Mouse (Mus musculus): ENCODE results near the gene Kcnj5. TPM values are rescaled to one million over a fixed set of nuclear protein-coding genes. Genes with fewer than 3 reads are reported as not detected.

Kcnj5 gene
- polyA plus RNA-seq, 1 experiment from 2014 or later = 0.58 TPM

GRCm38 (mm10) chr9:32302501-32303150 is 41.5 kb downstream of the Kcnj5 start:
- ATAC-seq = peak; percentile 76
- Histone ChIP-seq H3K4me1 (ENCODE audit: control insufficient read depth, insufficient read depth, low read depth, low read length) (peaks cover 7% of the 10 kb centered on the region), H3K4me2 (ENCODE audit: low read length) (no peak overlapping the region), H3K4me3 (ENCODE audit: low read length) (no peak overlapping the region), H3K9me3 (ENCODE audit: control insufficient read depth, low read length) (no peaks in the 10 kb centered on the region), H3K27me3 (replicated peaks; ENCODE audit: control insufficient read depth, insufficient read depth, low read length) (no peaks in the 10 kb centered on the region), H3K9ac (ENCODE audit: low read depth, low read length) (no peak overlapping the region), H3K36me3 (ENCODE audit: control insufficient read depth, insufficient read depth, low read length) (no peaks in the 10 kb centered on the region), H3K27ac (ENCODE audit: low read depth, low read length) (no peak overlapping the region)
- 35% methylated on average over 13 of the region's 13 CpGs for WGBS

GRCm38 (mm10) chr9:32295061-32295800 is 48.9 kb downstream of the Kcnj5 start:
- Histone ChIP-seq H3K9me3 (ENCODE audit: control insufficient read depth, low read length) (no peaks in the 10 kb centered on the region), H3K4me3 (ENCODE audit: low read length) (no peak overlapping the region), H3K27me3 (replicated peaks; ENCODE audit: control insufficient read depth, insufficient read depth, low read length) (no peaks in the 10 kb centered on the region), H3K4me2 (ENCODE audit: low read length) (no peak overlapping the region), H3K36me3 (ENCODE audit: control insufficient read depth, insufficient read depth, low read length) (no peaks in the 10 kb centered on the region), H3K9ac (ENCODE audit: low read depth, low read length) (no peak overlapping the region), H3K27ac (ENCODE audit: low read depth, low read length) (no peak overlapping the region), H3K4me1 (ENCODE audit: control insufficient read depth, insufficient read depth, low read depth, low read length) (peaks cover 4% of the 10 kb centered on the region; the same call in 1 of the 2 replicates)
- no peak for ATAC-seq
- 73% methylated on average over 9 of the region's 9 CpGs for WGBS

GRCm38 (mm10) chr9:32292686-32293085 is 51.5 kb downstream of the Kcnj5 start:
- peaks cover 4% of the 10 kb centered on the region; the same call in 1 of the 2 replicates for H3K4me1 ChIP-seq (ENCODE audit: control insufficient read depth, insufficient read depth, low read depth, low read length)
- ATAC-seq = peak; percentile 83
- H3K4me2 ChIP-seq (ENCODE audit: low read length) = no peak overlapping the region
- H3K9me3 ChIP-seq (ENCODE audit: control insufficient read depth, low read length) = no peaks in the 10 kb centered on the region
- WGBS = 15% methylated on average over 5 of the region's 5 CpGs
- no peaks in the 10 kb centered on the region for H3K36me3 ChIP-seq (ENCODE audit: control insufficient read depth, insufficient read depth, low read length)
- no peak overlapping the region for H3K4me3 ChIP-seq (ENCODE audit: low read length)
- H3K9ac ChIP-seq (ENCODE audit: low read depth, low read length) = no peak overlapping the region
- H3K27ac ChIP-seq (ENCODE audit: low read depth, low read length) = 0 out of 2 replicates have a peak overlapping the region, but pooled peaks have one; percentile 42
- no peaks in the 10 kb centered on the region for H3K27me3 ChIP-seq (replicated peaks; ENCODE audit: control insufficient read depth, insufficient read depth, low read length)

- no peaks in the 10 kb centered on the region for H3K9me3 ChIP-seq (ENCODE audit: control insufficient read depth, low read length)
- no peak for ATAC-seq
- no peaks in the 10 kb centered on the region for H3K36me3 ChIP-seq (ENCODE audit: control insufficient read depth, insufficient read depth, low read length)
- H3K27ac ChIP-seq (ENCODE audit: low read depth, low read length) = no peak overlapping the region
- H3K27me3 ChIP-seq (replicated peaks; ENCODE audit: control insufficient read depth, insufficient read depth, low read length) = no peaks in the 10 kb centered on the region
- no peak overlapping the region for H3K4me3 ChIP-seq (ENCODE audit: low read length)
- H3K9ac ChIP-seq (ENCODE audit: low read depth, low read length) = no peak overlapping the region
- H3K4me2 ChIP-seq (ENCODE audit: low read length) = no peak overlapping the region
- peaks cover 4% of the 10 kb centered on the region; the same call in 1 of the 2 replicates for H3K4me1 ChIP-seq (ENCODE audit: control insufficient read depth, insufficient read depth, low read depth, low read length)
- WGBS = 47% methylated on average over 7 of the region's 7 CpGs
These were observed 52.5 kb downstream of the Kcnj5 start for GRCm38 (mm10) chr9:32291618-32292017.

- H3K9ac ChIP-seq (ENCODE audit: low read depth, low read length) = no peak overlapping the region
- no peaks in the 10 kb centered on the region for H3K9me3 ChIP-seq (ENCODE audit: control insufficient read depth, low read length)
- no peak overlapping the region for H3K4me2 ChIP-seq (ENCODE audit: low read length)
- no peaks in the 10 kb centered on the region for H3K36me3 ChIP-seq (ENCODE audit: control insufficient read depth, insufficient read depth, low read length)
- no peaks in the 10 kb centered on the region for H3K4me1 ChIP-seq (ENCODE audit: control insufficient read depth, insufficient read depth, low read depth, low read length)
- H3K27ac ChIP-seq (ENCODE audit: low read depth, low read length) = no peak overlapping the region
- H3K27me3 ChIP-seq (replicated peaks; ENCODE audit: control insufficient read depth, insufficient read depth, low read length) = no peaks in the 10 kb centered on the region
- no peak overlapping the region for H3K4me3 ChIP-seq (ENCODE audit: low read length)
- ATAC-seq = no peak
- WGBS = 91% methylated on average over 5 of the region's 5 CpGs
These were observed 60.6 kb downstream of the Kcnj5 start for GRCm38 (mm10) chr9:32283591-32283990.

GRCm38 (mm10) chr9:32280456-32280855 is 63.7 kb downstream of the Kcnj5 start:
- Histone ChIP-seq H3K9ac (ENCODE audit: low read depth, low read length) (no peak overlapping the region), H3K4me3 (ENCODE audit: low read length) (no peak overlapping the region), H3K36me3 (ENCODE audit: control insufficient read depth, insufficient read depth, low read length) (no peaks in the 10 kb centered on the region), H3K4me1 (ENCODE audit: control insufficient read depth, insufficient read depth, low read depth, low read length) (no peaks in the 10 kb centered on the region), H3K27me3 (replicated peaks; ENCODE audit: control insufficient read depth, insufficient read depth, low read length) (no peaks in the 10 kb centered on the region), H3K27ac (ENCODE audit: low read depth, low read length) (no peak overlapping the region), H3K4me2 (ENCODE audit: low read length) (no peak overlapping the region), H3K9me3 (ENCODE audit: control insufficient read depth, low read length) (peaks cover 4% of the 10 kb centered on the region; the same call in 1 of the 2 replicates)
- ATAC-seq = no peak
- 93% methylated on average over 5 of the region's 5 CpGs for WGBS

- no peak for ATAC-seq
- Histone ChIP-seq H3K9me3 (ENCODE audit: control insufficient read depth, low read length) (peaks cover 4% of the 10 kb centered on the region; the same call in 1 of the 2 replicates), H3K27me3 (replicated peaks; ENCODE audit: control insufficient read depth, insufficient read depth, low read length) (no peaks in the 10 kb centered on the region), H3K4me1 (ENCODE audit: control insufficient read depth, insufficient read depth, low read depth, low read length) (no peaks in the 10 kb centered on the region), H3K36me3 (ENCODE audit: control insufficient read depth, insufficient read depth, low read length) (no peaks in the 10 kb centered on the region), H3K4me3 (ENCODE audit: low read length) (no peak overlapping the region), H3K27ac (ENCODE audit: low read depth, low read length) (no peak overlapping the region), H3K9ac (ENCODE audit: low read depth, low read length) (no peak overlapping the region), H3K4me2 (ENCODE audit: low read length) (no peak overlapping the region)
- WGBS = 70% methylated on average over 3 of the region's 3 CpGs
These were observed 64.4 kb downstream of the Kcnj5 start for GRCm38 (mm10) chr9:32279789-32280188.

- H3K27me3 ChIP-seq (replicated peaks; ENCODE audit: control insufficient read depth, insufficient read depth, low read length) = no peaks in the 10 kb centered on the region
- no peaks in the 10 kb centered on the region for H3K36me3 ChIP-seq (ENCODE audit: control insufficient read depth, insufficient read depth, low read length)
- H3K4me2 ChIP-seq (ENCODE audit: low read length) = no peak overlapping the region
- ATAC-seq = no peak
- H3K9ac ChIP-seq (ENCODE audit: low read depth, low read length) = no peak overlapping the region
- WGBS = 89% methylated on average over 5 of the region's 5 CpGs
- H3K9me3 ChIP-seq (ENCODE audit: control insufficient read depth, low read length) = peaks cover 4% of the 10 kb centered on the region; the same call in 1 of the 2 replicates
- no peaks in the 10 kb centered on the region for H3K4me1 ChIP-seq (ENCODE audit: control insufficient read depth, insufficient read depth, low read depth, low read length)
- H3K27ac ChIP-seq (ENCODE audit: low read depth, low read length) = no peak overlapping the region
- H3K4me3 ChIP-seq (ENCODE audit: low read length) = no peak overlapping the region
These were observed 66.1 kb downstream of the Kcnj5 start for GRCm38 (mm10) chr9:32278052-32278451.

GRCm38 (mm10) chr9:32271896-32272444 is 72.2 kb downstream of the Kcnj5 start:
- Histone ChIP-seq H3K4me1 (ENCODE audit: control insufficient read depth, insufficient read depth, low read depth, low read length) (no peaks in the 10 kb centered on the region), H3K4me2 (ENCODE audit: low read length) (no peak overlapping the region)
- peak; percentile 82; the same call in 1 of the 2 replicates for ATAC-seq

More at GRCm38 (mm10) chr9:32271896-32272444, 72.2 kb downstream of the Kcnj5 start:
- no peaks in the 10 kb centered on the region for H3K9me3 ChIP-seq (ENCODE audit: control insufficient read depth, low read length)
- no peak overlapping the region for H3K4me3 ChIP-seq (ENCODE audit: low read length)
- H3K27ac ChIP-seq (ENCODE audit: low read depth, low read length) = no peak overlapping the region
- WGBS = 10% methylated on average over 5 of the region's 5 CpGs
- H3K9ac ChIP-seq (ENCODE audit: low read depth, low read length) = no peak overlapping the region
- H3K36me3 ChIP-seq (ENCODE audit: control insufficient read depth, insufficient read depth, low read length) = no peaks in the 10 kb centered on the region
- H3K27me3 ChIP-seq (replicated peaks; ENCODE audit: control insufficient read depth, insufficient read depth, low read length) = no peaks in the 10 kb centered on the region

All from hindbrain, embryonic 16.5 days (tissue).